Comparison of ENCODE assay signal across 24 mouse cellular contexts in genomic region chr15:96784578-96784977, GRCm38 (mm10).
DNase-seq lines count a peak whose midpoint lies in the region.
"Had no signal": no experiment of that assay in that cellular context is flagged by ENCODE, and none has a peak within 500 bp of the region (broad histone marks: within the 10 kb centered on the region; RNA-seq: fewer than 3 reads in every experiment).

No protein-coding gene starts in this region.

- no peaks in the 10 kb centered on the region for H3K27me3 ChIP-seq in heart, embryonic 10.5 days (ENCODE audit: insufficient read depth, poor library complexity, severe bottlenecking)
- H3K27me3 ChIP-seq: embryonic facial prominence, embryonic 12.5 days; embryonic facial prominence, embryonic 15.5 days; heart, embryonic 12.5 days; heart, embryonic 15.5 days; hindbrain, embryonic 12.5 days; hindbrain, embryonic 15.5 days had no signal

- intact Hi-C loops in left cerebral cortex, postnatal 10 days (cut with DNase I), result no loop called here

- no peak overlapping the region for H3K4me3 ChIP-seq in heart, embryonic 10.5 days
- H3K4me3 ChIP-seq: embryonic facial prominence, embryonic 12.5 days; embryonic facial prominence, embryonic 15.5 days; heart, embryonic 12.5 days; heart, embryonic 15.5 days; hindbrain, embryonic 12.5 days; hindbrain, embryonic 15.5 days had no signal

- H3K9me3 ChIP-seq in heart, embryonic 10.5 days, result no peaks in the 10 kb centered on the region
- H3K9me3 ChIP-seq: embryonic facial prominence, embryonic 12.5 days; embryonic facial prominence, embryonic 15.5 days; heart, embryonic 12.5 days; heart, embryonic 15.5 days; hindbrain, embryonic 12.5 days; hindbrain, embryonic 15.5 days had no signal

- no peak overlapping the region for H3K27ac ChIP-seq in heart, embryonic 10.5 days
- H3K27ac ChIP-seq: embryonic facial prominence, embryonic 12.5 days; embryonic facial prominence, embryonic 15.5 days; heart, embryonic 15.5 days; hindbrain, embryonic 12.5 days; hindbrain, embryonic 15.5 days had no signal

- DNase-seq in heart, adult 11 months, result peak; percentile 28
- DNase-seq in heart, embryonic 10.5 days (ENCODE audit: low spot score), result no peak
- peak; percentile 20 to 22 for DNase-seq in left cerebral cortex, adult 18-20 months (ENCODE audit: low spot score in 2 of 2)
- no peak for DNase-seq in left cerebral cortex, postnatal 10 days (ENCODE audit: extremely low spot score in 1 of 2, low spot score in 2 of 2)
- DNase-seq in testis, postnatal 10 days (ENCODE audit: low spot score), result peak; percentile 9
- DNase-seq in testis, postnatal 14 days (ENCODE audit: low spot score), result no peak
- peak; percentile 16 for DNase-seq in telencephalon, adult 2 months (ENCODE audit: low read depth, low spot score)
- no peak for DNase-seq in thymus, postnatal 0 days (ENCODE audit: low spot score)
- DNase-seq: adrenal gland, adult 2 months; adrenal gland, postnatal 36 days; cerebellum, adult 11 months; cerebellum, adult 2 months; cerebellum, adult 9-11 months; cerebellum, postnatal 25 days; forebrain, postnatal 0 days; gastrocnemius, postnatal 10 days; gastrocnemius, postnatal 36 days; heart, postnatal 14 days had no signal

- WGBS in heart, embryonic 10.5 days, result 89% methylated on average over 7 of the region's 7 CpGs

- no peaks in the 10 kb centered on the region for H3K36me3 ChIP-seq in heart, embryonic 10.5 days
- H3K36me3 ChIP-seq: embryonic facial prominence, embryonic 12.5 days; embryonic facial prominence, embryonic 15.5 days; heart, embryonic 12.5 days; heart, embryonic 15.5 days; hindbrain, embryonic 12.5 days; hindbrain, embryonic 15.5 days had no signal

- peaks cover 1% of the 10 kb centered on the region; the same call in 1 of the 2 replicates for H3K4me1 ChIP-seq in heart, embryonic 10.5 days
- H3K4me1 ChIP-seq: embryonic facial prominence, embryonic 12.5 days; embryonic facial prominence, embryonic 15.5 days; hindbrain, embryonic 12.5 days; hindbrain, embryonic 15.5 days had no signal

Comparison
In these comparisons a context has a peak if more than half of its experiments do, and no peak if none do; other contexts are left out.
1. DNase-seq: peak in heart, adult 11 months (single experiment), left cerebral cortex, adult 18-20 months (2 of 2), testis, postnatal 10 days (single experiment) and telencephalon, adult 2 months (single experiment); none in heart, embryonic 10.5 days (single experiment), left cerebral cortex, postnatal 10 days (0 of 2), testis, postnatal 14 days (single experiment) and thymus, postnatal 0 days (single experiment).